Mouse (Mus musculus): ENCODE results near the gene Bcl11a. TPM values are rescaled to one million over a fixed set of nuclear protein-coding genes. Genes with fewer than 3 reads are reported as not detected.

The Bcl11a gene
- polyA plus RNA-seq, 1 experiment from 2014 or later, result 10.3 TPM

GRCm38 (mm10) chr11:24139952-24140351 lies 62.1 kb downstream of the Bcl11a start:
- WGBS (ENCODE audit: insufficient replicate concordance), result 94% methylated on average over 2 of the region's 2 CpGs
- no peak overlapping the region for H3K9ac ChIP-seq (replicated peaks)
- no peaks in the 10 kb centered on the region for H3K27me3 ChIP-seq (ENCODE audit: insufficient read depth, low read length)
- no peak overlapping the region for H3K4me2 ChIP-seq (ENCODE audit: low read depth, low read length)
- ATAC-seq (no peak), DNase-seq (no peak)
- H3K27ac ChIP-seq (ENCODE audit: low read depth), result no peak overlapping the region
- H3K4me1 ChIP-seq (ENCODE audit: insufficient read depth), result peaks cover 34% of the 10 kb centered on the region
- H3K4me3 ChIP-seq (ENCODE audit: low read depth, low read length), result no peak overlapping the region
- H3K9me3 ChIP-seq (ENCODE audit: low read length), result peaks cover 2% of the 10 kb centered on the region; the same call in 1 of the 2 replicates
- TF ChIP-seq EP300 (IDR thresholded peaks at IDR 0.05; ENCODE audit: low read depth), result no peak
- peak; percentile 35 for TF ChIP-seq CTCF (IDR thresholded peaks at IDR 0.05; ENCODE audit: low read depth)
- no peaks in the 10 kb centered on the region for H3K36me3 ChIP-seq (replicated peaks; ENCODE audit: insufficient read depth, low read length)

- Histone ChIP-seq H3K27ac (ENCODE audit: low read depth) (no peak overlapping the region), H3K36me3 (replicated peaks; ENCODE audit: insufficient read depth, low read length) (no peaks in the 10 kb centered on the region), H3K27me3 (ENCODE audit: insufficient read depth, low read length) (no peaks in the 10 kb centered on the region), H3K4me3 (ENCODE audit: low read depth, low read length) (no peak overlapping the region), H3K9me3 (ENCODE audit: low read length) (peaks cover 2% of the 10 kb centered on the region; the same call in 1 of the 2 replicates), H3K4me2 (ENCODE audit: low read depth, low read length) (no peak overlapping the region), H3K4me1 (ENCODE audit: insufficient read depth) (peaks cover 30% of the 10 kb centered on the region), H3K9ac (replicated peaks) (no peak overlapping the region)
- 82% methylated on average over 2 of the region's 2 CpGs for WGBS (ENCODE audit: insufficient replicate concordance)
- ATAC-seq, result no peak
- TF ChIP-seq CTCF (IDR thresholded peaks at IDR 0.05; ENCODE audit: low read depth), result no peak
- TF ChIP-seq EP300 (IDR thresholded peaks at IDR 0.05; ENCODE audit: low read depth), result no peak
- no peak for DNase-seq
Measured at GRCm38 (mm10) chr11:24140948-24141347, 63.1 kb downstream of the Bcl11a start.

GRCm38 (mm10) chr11:24141479-24142251 lies 63.8 kb downstream of the Bcl11a start:
- WGBS (ENCODE audit: insufficient replicate concordance), result 66% methylated on average over 10 of the region's 10 CpGs
- DNase-seq, result no peak
- Histone ChIP-seq H3K4me1 (ENCODE audit: insufficient read depth) (peaks cover 31% of the 10 kb centered on the region), H3K27ac (ENCODE audit: low read depth) (peak overlapping the region; percentile 67), H3K27me3 (ENCODE audit: insufficient read depth, low read length) (no peaks in the 10 kb centered on the region), H3K4me2 (ENCODE audit: low read depth, low read length) (peak overlapping the region; percentile 33), H3K36me3 (replicated peaks; ENCODE audit: insufficient read depth, low read length) (no peaks in the 10 kb centered on the region), H3K9ac (replicated peaks) (no peak overlapping the region), H3K9me3 (ENCODE audit: low read length) (peaks cover 2% of the 10 kb centered on the region; the same call in 1 of the 2 replicates), H3K4me3 (ENCODE audit: low read depth, low read length) (no peak overlapping the region)
- no peak for TF ChIP-seq CTCF (IDR thresholded peaks at IDR 0.05; ENCODE audit: low read depth)
- no peak for TF ChIP-seq EP300 (IDR thresholded peaks at IDR 0.05; ENCODE audit: low read depth)
- peak; percentile 38 for ATAC-seq

DNA sequence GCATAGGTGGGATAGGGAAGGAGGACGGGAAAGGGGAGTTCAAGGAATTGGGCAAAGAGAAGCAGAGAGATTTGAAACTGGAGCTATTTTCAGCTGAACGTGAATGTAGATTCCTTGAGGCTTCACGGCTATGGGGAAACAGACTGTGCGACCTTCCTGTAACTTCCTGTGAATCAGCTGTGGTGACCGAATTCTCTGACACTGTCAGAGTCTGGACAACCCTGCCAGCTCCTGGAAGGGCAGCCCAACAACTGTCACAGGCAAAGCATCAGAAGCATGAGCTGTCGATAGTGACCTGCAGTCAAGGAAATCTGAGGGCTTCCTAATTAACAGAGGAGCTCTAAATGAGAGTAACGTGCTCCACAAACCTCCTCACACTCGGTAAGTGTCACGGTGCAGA lies 64.5 kb downstream of the Bcl11a start:
- Histone ChIP-seq H3K4me1 (ENCODE audit: insufficient read depth) (peaks cover 32% of the 10 kb centered on the region), H3K4me3 (ENCODE audit: low read depth, low read length) (no peak overlapping the region), H3K9me3 (ENCODE audit: low read length) (peaks cover 2% of the 10 kb centered on the region; the same call in 1 of the 2 replicates), H3K27me3 (ENCODE audit: insufficient read depth, low read length) (no peaks in the 10 kb centered on the region), H3K9ac (replicated peaks) (no peak overlapping the region), H3K36me3 (replicated peaks; ENCODE audit: insufficient read depth, low read length) (no peaks in the 10 kb centered on the region), H3K27ac (ENCODE audit: low read depth) (peak overlapping the region; percentile 67), H3K4me2 (ENCODE audit: low read depth, low read length) (peak overlapping the region; percentile 33)
- ATAC-seq (no peak), DNase-seq (no peak)
- 53% methylated on average over 9 of the region's 9 CpGs for WGBS (ENCODE audit: insufficient replicate concordance)
- no peak for TF ChIP-seq CTCF (IDR thresholded peaks at IDR 0.05; ENCODE audit: low read depth)

DNA sequence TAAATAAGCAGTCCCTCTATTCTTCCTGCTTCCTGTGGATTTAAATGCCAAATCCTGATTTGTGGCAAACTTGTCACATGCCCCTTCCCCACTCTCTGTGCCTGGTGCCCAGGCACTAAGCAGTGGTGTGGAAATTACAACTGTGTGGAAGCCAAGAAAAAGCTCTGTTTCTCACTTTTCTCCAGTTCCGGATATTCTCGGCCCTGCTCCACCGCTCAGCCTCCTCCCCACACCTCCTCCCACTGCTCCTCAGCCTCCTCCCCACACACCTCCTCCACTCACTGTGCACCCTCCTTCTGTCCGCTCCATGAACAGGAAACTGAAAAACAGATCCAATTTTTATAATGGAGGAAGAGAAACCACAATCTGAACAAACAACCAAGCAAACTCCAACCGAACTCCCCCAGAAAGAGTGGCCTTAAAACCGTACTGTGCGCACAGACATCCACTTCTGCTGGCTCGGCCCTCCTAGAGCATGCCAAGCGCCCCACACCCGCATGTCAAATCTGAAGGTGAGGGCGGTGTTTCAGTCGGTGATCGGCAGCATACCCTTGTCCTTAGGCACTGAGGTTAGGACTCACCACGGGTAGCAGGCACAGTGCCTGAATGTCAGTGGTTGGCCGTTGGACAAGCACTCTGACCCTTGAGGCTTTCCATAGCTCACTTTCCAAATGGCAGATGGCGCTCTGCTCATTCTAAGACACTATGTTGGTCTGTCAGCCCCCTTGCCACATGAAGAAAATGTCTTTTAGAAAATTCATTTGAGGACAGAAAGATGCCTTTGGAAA lies 66.5 kb downstream of the Bcl11a start:
- no peak overlapping the region for H3K4me3 ChIP-seq (ENCODE audit: low read depth, low read length)
- no peaks in the 10 kb centered on the region for H3K27me3 ChIP-seq (ENCODE audit: insufficient read depth, low read length)
- TF ChIP-seq CTCF (IDR thresholded peaks at IDR 0.05; ENCODE audit: low read depth) (no peak), EP300 (IDR thresholded peaks at IDR 0.05; ENCODE audit: low read depth) (no peak)
- 81% methylated on average over 16 of the region's 16 CpGs for WGBS (ENCODE audit: insufficient replicate concordance)
- no peak overlapping the region for H3K27ac ChIP-seq (ENCODE audit: low read depth)
- ATAC-seq (no peak), DNase-seq (no peak)
- peaks cover 27% of the 10 kb centered on the region for H3K4me1 ChIP-seq (ENCODE audit: insufficient read depth)
- H3K9me3 ChIP-seq (ENCODE audit: low read length), result peaks cover 2% of the 10 kb centered on the region; the same call in 1 of the 2 replicates
- no peak overlapping the region for H3K9ac ChIP-seq (replicated peaks)
- no peak overlapping the region for H3K4me2 ChIP-seq (ENCODE audit: low read depth, low read length)
- no peaks in the 10 kb centered on the region for H3K36me3 ChIP-seq (replicated peaks; ENCODE audit: insufficient read depth, low read length)

DNA sequence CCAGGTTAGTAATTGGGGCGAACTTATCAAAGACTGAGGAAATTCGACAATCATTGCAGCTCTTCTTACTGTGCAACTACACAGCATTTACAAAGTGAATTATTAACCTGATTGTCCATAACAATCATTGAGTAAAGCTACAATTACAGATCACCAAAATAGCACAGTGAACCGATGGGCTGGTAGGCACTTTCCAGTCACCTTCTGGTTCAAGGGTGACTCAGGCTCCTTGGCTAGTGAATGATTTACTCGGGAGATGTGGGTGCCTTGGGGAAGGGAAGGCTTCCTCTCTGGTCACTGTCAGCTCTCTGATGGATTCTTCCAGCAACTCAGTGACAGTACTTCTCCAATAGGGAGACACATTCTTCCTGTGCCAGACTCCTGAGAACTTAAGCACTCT lies 68.2 kb downstream of the Bcl11a start:
- no peaks in the 10 kb centered on the region for H3K9me3 ChIP-seq (ENCODE audit: low read length)
- TF ChIP-seq EP300 (IDR thresholded peaks at IDR 0.05; ENCODE audit: low read depth) (no peak), CTCF (IDR thresholded peaks at IDR 0.05; ENCODE audit: low read depth) (no peak)
- DNase-seq (no peak), ATAC-seq (peak; percentile 25; the same call in 1 of the 2 replicates)
- H3K9ac ChIP-seq (replicated peaks), result no peak overlapping the region
- no peaks in the 10 kb centered on the region for H3K27me3 ChIP-seq (ENCODE audit: insufficient read depth, low read length)
- no peaks in the 10 kb centered on the region for H3K36me3 ChIP-seq (replicated peaks; ENCODE audit: insufficient read depth, low read length)
- H3K4me2 ChIP-seq (ENCODE audit: low read depth, low read length), result 0 out of 2 replicates have a peak overlapping the region, but pooled peaks have one; percentile 10
- H3K27ac ChIP-seq (ENCODE audit: low read depth), result peak overlapping the region; percentile 41
- H3K4me1 ChIP-seq (ENCODE audit: insufficient read depth), result peaks cover 28% of the 10 kb centered on the region
- no peak overlapping the region for H3K4me3 ChIP-seq (ENCODE audit: low read depth, low read length)
- WGBS (ENCODE audit: insufficient replicate concordance), result 61% methylated on average over 4 of the region's 4 CpGs

All from liver, postnatal 0 days (tissue).